11 mouse cellular contexts compared by ENCODE assay signal in genomic region chr4:141429847-141430246, GRCm38 (mm10). TPM values are rescaled to one million over a fixed set of nuclear protein-coding genes. Genes with fewer than 3 reads are reported as not detected.
DNase-seq lines count a peak whose midpoint lies in the region; ATAC-seq and TF ChIP-seq lines count a peak whose summit lies in the region.
"Had no signal": no experiment of that assay in that cellular context is flagged by ENCODE, and none has a peak within 500 bp of the region (broad histone marks: within the 10 kb centered on the region; RNA-seq: fewer than 3 reads in every experiment).

No protein-coding gene starts in this region.

- no peak overlapping the region for H3K4me2 ChIP-seq in limb, embryonic 11.5 days (ENCODE audit: low read depth, severe bottlenecking)
- H3K4me2 ChIP-seq: embryonic facial prominence, embryonic 13.5 days had no signal

- ATAC-seq in limb, embryonic 11.5 days (ENCODE audit: insufficient number of reproducible peaks, low FRiP score, low TSS enrichment, low read depth) = no peak
- ATAC-seq in inflammation-experienced regulatory T-cells, adult 6 months = no peak

- 57% methylated on average over 9 of the region's 9 CpGs for WGBS in cerebellum, adult 2 months
- 45% methylated on average over 9 of the region's 9 CpGs for WGBS in limb, embryonic 11.5 days
- WGBS in limb, embryonic 10.5 days = 48% methylated on average over 9 of the region's 9 CpGs

- no peaks in the 10 kb centered on the region for H3K36me3 ChIP-seq in limb, embryonic 11.5 days (ENCODE audit: control insufficient read depth, insufficient read depth, low read length)
- H3K36me3 ChIP-seq in limb, embryonic 10.5 days = no peaks in the 10 kb centered on the region
- H3K36me3 ChIP-seq: embryonic facial prominence, embryonic 13.5 days had no signal

- intact Hi-C loops in left cerebral cortex, postnatal 36 days (cut with DNase I) = loop anchor here (2.0 kb wide), 2 partner anchors 25 to 131 kb away; no protein-coding TSS in a partner anchor

- H3K27ac ChIP-seq in cerebellum, adult 2 months (ENCODE audit: insufficient read depth, low read length) = no peak overlapping the region
- no peak overlapping the region for H3K27ac ChIP-seq in limb, embryonic 11.5 days (replicated peaks; ENCODE audit: low read depth, low read length)
- no peak overlapping the region for H3K27ac ChIP-seq in limb, embryonic 10.5 days
- H3K27ac ChIP-seq in bone marrow macrophage, adult 2 months (ENCODE audit: insufficient read depth, low read depth, low read length) = no peak overlapping the region
- H3K27ac ChIP-seq: embryonic facial prominence, embryonic 13.5 days had no signal

- H3K9me3 ChIP-seq in limb, embryonic 11.5 days (ENCODE audit: control insufficient read depth, low read length) = no peaks in the 10 kb centered on the region
- H3K9me3 ChIP-seq in limb, embryonic 10.5 days (replicated peaks) = no peaks in the 10 kb centered on the region
- H3K9me3 ChIP-seq: embryonic facial prominence, embryonic 13.5 days had no signal

- peak; percentile 35; the same call in 1 of the 2 replicates for TF ChIP-seq CTCF in cerebellum, adult 2 months (IDR thresholded peaks at IDR 0.05; ENCODE audit: borderline replicate concordance, insufficient read depth, low read depth, low read length)
- TF ChIP-seq CTCF in bone marrow macrophage, adult 2 months (IDR thresholded peaks at IDR 0.05; ENCODE audit: low read depth, low read length) = peak; percentile 87

- H3K4me3 ChIP-seq in cerebellum, adult 2 months (replicated peaks; ENCODE audit: insufficient read depth, low read depth, low read length) = no peak overlapping the region
- no peak overlapping the region for H3K4me3 ChIP-seq in limb, embryonic 11.5 days (ENCODE audit: low read depth, low read length)
- H3K4me3 ChIP-seq in limb, embryonic 10.5 days = no peak overlapping the region
- no peak overlapping the region for H3K4me3 ChIP-seq in bone marrow macrophage, adult 2 months (ENCODE audit: insufficient read depth, low read length)
- H3K4me3 ChIP-seq: embryonic facial prominence, embryonic 13.5 days had no signal

- H3K9ac ChIP-seq in limb, embryonic 11.5 days (ENCODE audit: low read length) = no peak overlapping the region
- H3K9ac ChIP-seq: embryonic facial prominence, embryonic 13.5 days had no signal

- no peak for DNase-seq in cerebellum, adult 2 months
- DNase-seq in cerebellum, adult 9-10 months = no peak
- DNase-seq in limb, embryonic 11.5 days (ENCODE audit: low spot score) = peak; percentile 56
- DNase-seq in limb, embryonic 10.5 days (ENCODE audit: low spot score) = no peak
- peak; percentile 72 to 80 for DNase-seq in kidney, postnatal 4 days
- no peak for DNase-seq in left cerebral cortex, postnatal 36 days (ENCODE audit: low spot score in 2 of 2)

- peaks cover 5% of the 10 kb centered on the region; the same call in 1 of the 2 replicates for H3K4me1 ChIP-seq in cerebellum, adult 2 months (ENCODE audit: control insufficient read depth, insufficient read depth, low read length)
- peaks cover 5% of the 10 kb centered on the region for H3K4me1 ChIP-seq in limb, embryonic 11.5 days (ENCODE audit: control insufficient read depth, insufficient read depth, low read length)
- H3K4me1 ChIP-seq in limb, embryonic 10.5 days = peaks cover 16% of the 10 kb centered on the region
- peaks cover 13% of the 10 kb centered on the region for H3K4me1 ChIP-seq in bone marrow macrophage, adult 2 months (ENCODE audit: control insufficient read depth, insufficient read depth, low read length)

- TF ChIP-seq POLR2A in cerebellum, adult 2 months (IDR thresholded peaks at IDR 0.05; ENCODE audit: borderline replicate concordance, insufficient read depth, low read length) = no peak
- TF ChIP-seq POLR2A in bone marrow macrophage, adult 2 months (IDR thresholded peaks at IDR 0.05; ENCODE audit: borderline replicate concordance, low read depth, low read length) = no peak

- H3K27me3 ChIP-seq in cerebellum, adult 2 months (ENCODE audit: control insufficient read depth, insufficient read depth, low read length) = no peaks in the 10 kb centered on the region
- peaks cover 3% of the 10 kb centered on the region; the same call in 1 of the 2 replicates for H3K27me3 ChIP-seq in limb, embryonic 11.5 days (ENCODE audit: control insufficient read depth, insufficient read depth, low read length)
- H3K27me3 ChIP-seq in limb, embryonic 10.5 days (ENCODE audit: low read depth, poor library complexity, severe bottlenecking) = peaks cover 46% of the 10 kb centered on the region

RNA-seq across cellular contexts. Expression of gene Srarp, which starts 6.1 kb away (rescaled TPM):
- 8.7 and 12.9 TPM in 2 replicates for polyA plus RNA-seq in cerebellum, adult 2 months (2012; rRNA removed)
- not detected in 2 replicates for polyA plus RNA-seq in limb, embryonic 11.5 days (2014; fragmentation: Nextera tagmentation; extraction: Ambion mirVana)
- not detected in 2 replicates for polyA plus RNA-seq in limb, embryonic 10.5 days (2016; fragmentation: Nextera tagmentation; extraction: Ambion mirVana)
- polyA plus RNA-seq in bone marrow macrophage, adult 2 months (2012; ENCODE audit: insufficient read depth, insufficient read length, missing spikeins) = not detected in 2 replicates
- 1 to 10 TPM; 4.2 to 5.2 TPM for total RNA-seq in left cerebral cortex, postnatal 36 days (2021)
- polyA plus RNA-seq in inflammation-experienced regulatory T-cells, adult 6 months (2017; shearing (Covaris generic)) = not detected
- total RNA-seq: neutrophil, adult 5-6 weeks had no signal
- polyA plus RNA-seq: embryonic facial prominence, embryonic 13.5 days had no signal

RNA-seq across cellular contexts. Expression of gene Hspb7, which starts 9.3 kb away (rescaled TPM):
- polyA plus RNA-seq in cerebellum, adult 2 months (2012; rRNA removed) = 0.10 and 0.16 TPM in 2 replicates
- polyA plus RNA-seq in limb, embryonic 11.5 days (2014; fragmentation: Nextera tagmentation; extraction: Ambion mirVana) = 0.34 and 0.41 TPM in 2 replicates
- polyA plus RNA-seq in limb, embryonic 10.5 days (2016; fragmentation: Nextera tagmentation; extraction: Ambion mirVana) = 0.05 and 0.06 TPM in 2 replicates
- polyA plus RNA-seq in bone marrow macrophage, adult 2 months (2012; ENCODE audit: insufficient read depth, insufficient read length, missing spikeins) = not detected in 2 replicates
- total RNA-seq in left cerebral cortex, postnatal 36 days (2021) = under 1 TPM; 0.18 to 0.47 TPM
- not detected for polyA plus RNA-seq in inflammation-experienced regulatory T-cells, adult 6 months (2017; shearing (Covaris generic))
- total RNA-seq: layer of hippocampus, postnatal 25 days; neutrophil, adult 5-6 weeks had no signal
- polyA plus RNA-seq: embryonic facial prominence, embryonic 13.5 days had no signal

RNA-seq across cellular contexts. Expression of gene Clcnkb, which starts 14.0 kb away (rescaled TPM):
- polyA plus RNA-seq in cerebellum, adult 2 months (2012; rRNA removed) = not detected in 2 replicates
- not detected in 2 replicates for polyA plus RNA-seq in limb, embryonic 11.5 days (2014; fragmentation: Nextera tagmentation; extraction: Ambion mirVana)
- not detected in 2 replicates for polyA plus RNA-seq in limb, embryonic 10.5 days (2016; fragmentation: Nextera tagmentation; extraction: Ambion mirVana)
- not detected in 2 replicates for polyA plus RNA-seq in bone marrow macrophage, adult 2 months (2012; ENCODE audit: insufficient read depth, insufficient read length, missing spikeins)
- total RNA-seq in left cerebral cortex, postnatal 36 days (2021) = under 1 TPM in 1 of 2 experiments, not detected in 1; 0.84 TPM
- not detected for polyA plus RNA-seq in inflammation-experienced regulatory T-cells, adult 6 months (2017; shearing (Covaris generic))
- total RNA-seq: layer of hippocampus, postnatal 25 days; neutrophil, adult 5-6 weeks had no signal
- polyA plus RNA-seq: embryonic facial prominence, embryonic 13.5 days had no signal

RNA-seq across cellular contexts. Expression of gene Zbtb17, which starts 14.6 kb away (rescaled TPM):
- polyA plus RNA-seq in cerebellum, adult 2 months (2012; rRNA removed) = 34.7 TPM in 2 replicates
- polyA plus RNA-seq in limb, embryonic 11.5 days (2014; fragmentation: Nextera tagmentation; extraction: Ambion mirVana) = 44.2 and 49.2 TPM in 2 replicates
- polyA plus RNA-seq in limb, embryonic 10.5 days (2016; fragmentation: Nextera tagmentation; extraction: Ambion mirVana) = 60.6 and 66.5 TPM in 2 replicates
- 12.6 and 16.4 TPM in 2 replicates for polyA plus RNA-seq in bone marrow macrophage, adult 2 months (2012; ENCODE audit: insufficient read depth, insufficient read length, missing spikeins)
- 10 to 100 TPM; 41.1 to 42.4 TPM for total RNA-seq in left cerebral cortex, postnatal 36 days (2021)
- 10 to 100 TPM; 12.6 to 16.9 (median 14.1) TPM for polyA plus RNA-seq in inflammation-experienced regulatory T-cells, adult 6 months (2017; shearing (Covaris generic))

RNA-seq across cellular contexts. Expression of gene Clcnka, which starts 31.3 kb away (rescaled TPM):
- polyA plus RNA-seq in cerebellum, adult 2 months (2012; rRNA removed) = 0.03 TPM in 1 of 2 replicates, not detected in the other
- polyA plus RNA-seq in limb, embryonic 11.5 days (2014; fragmentation: Nextera tagmentation; extraction: Ambion mirVana) = 0.21 and 0.33 TPM in 2 replicates
- polyA plus RNA-seq in limb, embryonic 10.5 days (2016; fragmentation: Nextera tagmentation; extraction: Ambion mirVana) = 0.13 and 0.19 TPM in 2 replicates
- not detected in 2 replicates for polyA plus RNA-seq in bone marrow macrophage, adult 2 months (2012; ENCODE audit: insufficient read depth, insufficient read length, missing spikeins)
- total RNA-seq in left cerebral cortex, postnatal 36 days (2021) = not detected
- polyA plus RNA-seq in inflammation-experienced regulatory T-cells, adult 6 months (2017; shearing (Covaris generic)) = not detected
- total RNA-seq: neutrophil, adult 5-6 weeks had no signal

Comparison
In these comparisons a context has a peak if more than half of its experiments do, and no peak if none do; other contexts are left out.
1. DNase-seq: peak in limb, embryonic 11.5 days (single experiment) and kidney, postnatal 4 days (2 of 2); none in cerebellum, adult 2 months (0 of 2), cerebellum, adult 9-10 months (single experiment), limb, embryonic 10.5 days (single experiment) and left cerebral cortex, postnatal 36 days (0 of 2).